Mouse (Mus musculus) kidney, adult 2 months (tissue): ENCODE results near the gene Ptprk.

Experiments used
- CTCF ChIP-seq: fragments of 200-500 bp; conservative IDR thresholded peaks from 2 replicates; pipeline ENCODE4 v1.5.1; 2011; ENCODE audit warnings: low read depth, mild to moderate bottlenecking, control low read depth, low read length, moderate library complexity, mixed read lengths; ENCODE audit not compliant: insufficient read depth, insufficient read length
- POLR2A ChIP-seq: fragments of 200-500 bp; IDR thresholded peaks from one replicate; pipeline ENCODE4 v1.6.1; 2011; ENCODE audit warnings: low read depth, low read length, control low read depth

- TF ChIP-seq CTCF = no peak
- no peak for TF ChIP-seq POLR2A
Observed at GRCm38 (mm10) chr10:28133770-28134169, 59.1 kb downstream of the Ptprk start.
